Mouse (Mus musculus): ENCODE data around the gene Bag3. TPM values are rescaled to one million over a fixed set of nuclear protein-coding genes. Genes with fewer than 3 reads are reported as not detected.

Gene Bag3
- polyA plus RNA-seq (2014; fragmentation: Illumina TruSeq; extraction: RNeasy Lipid Tissue Mini Kit (QIAGEN cat#74804); ENCODE audit: low read depth, low replicate concordance) = 8.2 TPM

DNA sequence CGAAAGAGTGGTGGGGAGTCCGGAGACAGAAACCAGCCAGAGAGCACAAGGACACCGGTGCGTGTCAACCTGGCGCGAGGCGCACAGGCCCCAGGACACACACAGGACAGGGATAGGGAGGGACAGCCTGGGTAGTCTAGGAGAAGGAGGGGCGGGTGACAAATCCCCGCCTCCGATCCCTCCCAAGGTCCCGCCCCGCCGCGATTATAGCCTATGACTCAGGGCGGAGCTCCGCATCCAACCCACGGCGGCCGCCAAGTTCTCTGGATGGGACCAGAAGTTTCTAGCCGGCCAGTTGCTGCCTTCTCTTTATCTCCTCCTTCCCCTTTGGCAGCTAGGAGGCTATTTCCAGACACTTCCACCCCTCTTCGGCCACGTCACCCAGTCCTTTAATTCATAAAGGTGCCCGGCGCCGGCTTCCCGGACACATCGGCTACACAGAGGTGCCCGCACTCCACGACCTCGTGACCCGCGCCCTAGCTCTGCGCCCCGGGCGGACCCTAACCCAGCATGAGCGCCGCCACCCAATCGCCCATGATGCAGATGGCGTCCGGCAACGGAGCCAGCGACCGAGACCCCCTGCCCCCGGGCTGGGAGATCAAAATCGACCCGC lies at the start of gene Bag3:
Gene Bag3 (plus strand): TSS at position 268 of the 613 bp plus-strand sequence.

Other genes starting within 250 kb of the Bag3 start
- 4.4 TPM for gene BC017158, start 225.4 kb upstream of the Bag3 start, polyA plus RNA-seq (2014; fragmentation: Illumina TruSeq; extraction: RNeasy Lipid Tissue Mini Kit (QIAGEN cat#74804); ENCODE audit: low read depth, low replicate concordance)
- 4.5 TPM for gene Rgs10, start 104.9 kb upstream of the Bag3 start, polyA plus RNA-seq (2014; fragmentation: Illumina TruSeq; extraction: RNeasy Lipid Tissue Mini Kit (QIAGEN cat#74804); ENCODE audit: low read depth, low replicate concordance)
- 100 TPM for gene Tial1, start 61.9 kb upstream of the Bag3 start, polyA plus RNA-seq (2014; fragmentation: Illumina TruSeq; extraction: RNeasy Lipid Tissue Mini Kit (QIAGEN cat#74804); ENCODE audit: low read depth, low replicate concordance)
- gene Inpp5f, start 87.7 kb downstream of the Bag3 start, polyA plus RNA-seq (2014; fragmentation: Illumina TruSeq; extraction: RNeasy Lipid Tissue Mini Kit (QIAGEN cat#74804); ENCODE audit: low read depth, low replicate concordance) = 89.4 TPM
- 23.9 TPM for gene Mcmbp, start 216.9 kb downstream of the Bag3 start, polyA plus RNA-seq (2014; fragmentation: Illumina TruSeq; extraction: RNeasy Lipid Tissue Mini Kit (QIAGEN cat#74804); ENCODE audit: low read depth, low replicate concordance)
- gene Sec23ip, start 221.3 kb downstream of the Bag3 start, polyA plus RNA-seq (2014; fragmentation: Illumina TruSeq; extraction: RNeasy Lipid Tissue Mini Kit (QIAGEN cat#74804); ENCODE audit: low read depth, low replicate concordance) = 28.2 TPM

Measured in kidney, adult 10 weeks (tissue).